ENCODE assay signal across 8 mouse cellular contexts in genomic region chr1:128614653-128615458, GRCm38 (mm10). TPM values are rescaled to one million over a fixed set of nuclear protein-coding genes. Genes with fewer than 3 reads are reported as not detected.
DNase-seq lines count a peak whose midpoint lies in the region; ATAC-seq and TF ChIP-seq lines count a peak whose summit lies in the region.

No protein-coding gene starts in this region.

- H3K4me3 ChIP-seq in liver, embryonic 14.5 days (ENCODE audit: insufficient read depth in 1 of 2, low read depth in 2 of 2, low read length in 2 of 2): no peak overlapping the region
- no peak overlapping the region for H3K4me3 ChIP-seq in liver, embryonic 11.5 days (ENCODE audit: low read depth, low read length)
- H3K4me3 ChIP-seq in lung, embryonic 15.5 days: no peak overlapping the region

- H3K36me3 ChIP-seq in liver, embryonic 14.5 days (replicated peaks; ENCODE audit: control insufficient read depth, insufficient read depth, low read depth): no peaks in the 10 kb centered on the region
- no peaks in the 10 kb centered on the region for H3K36me3 ChIP-seq in liver, embryonic 11.5 days (ENCODE audit: control insufficient read depth, insufficient read depth, low read length)
- no peaks in the 10 kb centered on the region for H3K36me3 ChIP-seq in lung, embryonic 15.5 days

- TF ChIP-seq EP300 in liver, embryonic 14.5 days (IDR thresholded peaks at IDR 0.05; ENCODE audit: low read depth): peak; percentile 27; the same call in 1 of the 2 replicates

- H3K9ac ChIP-seq in liver, embryonic 14.5 days (replicated peaks): no peak overlapping the region
- H3K9ac ChIP-seq in liver, embryonic 11.5 days (ENCODE audit: low read depth, low read length): no peak overlapping the region
- no peak overlapping the region for H3K9ac ChIP-seq in lung, embryonic 15.5 days

- no peaks in the 10 kb centered on the region for H3K9me3 ChIP-seq in liver, embryonic 14.5 days (ENCODE audit: control insufficient read depth, low read length)
- H3K9me3 ChIP-seq in liver, embryonic 11.5 days (ENCODE audit: control insufficient read depth, low read length): no peaks in the 10 kb centered on the region
- no peaks in the 10 kb centered on the region for H3K9me3 ChIP-seq in lung, embryonic 15.5 days

- peaks cover 0 to 8% of the 10 kb centered on the region in 2 experiments; a peak in 2 of 4 replicates for H3K4me1 ChIP-seq in liver, embryonic 14.5 days (replicated peaks; ENCODE audit: control insufficient read depth in 2 of 2, insufficient read depth in 2 of 2, low read length in 1 of 2)
- H3K4me1 ChIP-seq in liver, embryonic 11.5 days (replicated peaks; ENCODE audit: control insufficient read depth, insufficient read depth, low read length): no peaks in the 10 kb centered on the region
- H3K4me1 ChIP-seq in lung, embryonic 15.5 days: peaks cover 30% of the 10 kb centered on the region

- no peak for DNase-seq in liver, embryonic 14.5 days (ENCODE audit: low read depth in 3 of 3, low spot score in 3 of 3)
- DNase-seq in liver, embryonic 11.5 days (ENCODE audit: low spot score): no peak
- DNase-seq in thymus, postnatal 0 days (ENCODE audit: low spot score): peak; percentile 62
- DNase-seq in cerebellum, adult 9-10 months: no peak
- no peak for DNase-seq in cerebellum, adult 11-12 months
- no peak for DNase-seq in left cerebral cortex, adult 18-20 months (ENCODE audit: low spot score in 2 of 2)

- ATAC-seq in liver, embryonic 14.5 days (ENCODE audit: insufficient read depth): no peak
- ATAC-seq in liver, embryonic 11.5 days (replicated peaks; ENCODE audit: low FRiP score): no peak
- ATAC-seq in common myeloid progenitor, adult 5-6 weeks (replicated peaks; ENCODE audit: low read depth, poor library complexity, severe bottlenecking): peak; percentile 70
- ATAC-seq in lung, embryonic 15.5 days (ENCODE audit: borderline replicate concordance, extremely low read depth, low FRiP score, low TSS enrichment): peak; percentile 60; the same call in 1 of the 2 replicates

- no peak for TF ChIP-seq CTCF in liver, embryonic 14.5 days (IDR thresholded peaks at IDR 0.05; ENCODE audit: low read depth)

- H3K27ac ChIP-seq in liver, embryonic 14.5 days: no peak overlapping the region
- H3K27ac ChIP-seq in liver, embryonic 11.5 days (ENCODE audit: low read depth, low read length): no peak overlapping the region
- H3K27ac ChIP-seq in lung, embryonic 15.5 days: peak overlapping the region; percentile 66

- no peak overlapping the region for H3K4me2 ChIP-seq in liver, embryonic 14.5 days (ENCODE audit: low read depth)
- no peak overlapping the region for H3K4me2 ChIP-seq in liver, embryonic 11.5 days
- H3K4me2 ChIP-seq in lung, embryonic 15.5 days: no peak overlapping the region

- no peaks in the 10 kb centered on the region for H3K27me3 ChIP-seq in liver, embryonic 14.5 days (ENCODE audit: control insufficient read depth, insufficient read depth, low read length)
- H3K27me3 ChIP-seq in liver, embryonic 11.5 days (replicated peaks; ENCODE audit: control insufficient read depth, insufficient read depth, low read length): no peaks in the 10 kb centered on the region
- H3K27me3 ChIP-seq in lung, embryonic 15.5 days: no peaks in the 10 kb centered on the region

- 30% methylated on average over 7 of the region's 7 CpGs for WGBS in liver, embryonic 14.5 days (ENCODE audit: insufficient replicate concordance)
- 64% methylated on average over 7 of the region's 7 CpGs for WGBS in liver, embryonic 11.5 days
- 37% methylated on average over 7 of the region's 7 CpGs for WGBS in lung, embryonic 15.5 days

RNA-seq across cellular contexts. Expression of gene Cxcr4, which starts 22.8 kb away (rescaled TPM):
- polyA plus RNA-seq in liver, embryonic 14.5 days (2012; rRNA removed): 9.1 and 9.3 TPM in 2 replicates
- 1.8 and 2.4 TPM in 2 replicates for polyA plus RNA-seq in liver, embryonic 14.5 days (2014; fragmentation: Nextera tagmentation; extraction: Ambion mirVana)
- 0.97 and 1.3 TPM in 2 replicates for polyA plus RNA-seq in liver, embryonic 11.5 days (2014; fragmentation: Nextera tagmentation; extraction: Ambion mirVana)
- 77.8 and 110 TPM in 2 replicates for total RNA-seq in common myeloid progenitor, adult 5-6 weeks (2017)
- 8.1 and 9.3 TPM in 2 replicates for polyA plus RNA-seq in lung, embryonic 15.5 days (2015; fragmentation: Nextera tagmentation; extraction: Ambion mirVana)
- 47.1 and 49.8 TPM in 2 replicates for polyA plus RNA-seq in thymus, postnatal 0 days (2015; fragmentation: Nextera tagmentation; extraction: Ambion mirVana)
- 1 to 10 TPM; 1.5 to 1.7 TPM for total RNA-seq in left cerebral cortex, adult 18-20 months (2021)

Comparison
In these comparisons a context has a peak if more than half of its experiments do, and no peak if none do; other contexts are left out.
1. ATAC-seq: peak in common myeloid progenitor, adult 5-6 weeks (single experiment) and lung, embryonic 15.5 days (single experiment); none in liver, embryonic 14.5 days (single experiment) and liver, embryonic 11.5 days (single experiment).